Mouse (Mus musculus) erythroid progenitor cell, adult 5-6 weeks (primary cell): ENCODE data around the gene Sh3bp2. TPM values are rescaled to one million over a fixed set of nuclear protein-coding genes. Genes with fewer than 3 reads are reported as not detected.
A peak's percentile ranks its signal among the peaks of the same experiment; 100 is the strongest.

Experiments
- ATAC-seq: replicated peaks from 2 replicates; pipeline ENCODE4 v1.8.0; 2016; ENCODE audit warnings: moderate number of reproducible peaks, mild to moderate bottlenecking, moderate TSS enrichment, inconsistent platforms; ENCODE audit not compliant: poor library complexity, low FRiP score, severe bottlenecking
- total RNA-seq, 2 experiments: library from RNA; stranded (forward) in 1 of 2; stranded (reverse) in 1 of 2; fragments of 150-400 nt in 1 of 2; fragments of 186-747, 209-891 nt in 1 of 2; gene quantifications; 2 replicates each; pipeline versions ENCODE4 v1.2.3 to v1.2.4; 2015 to 2017; ENCODE audit warnings: low replicate concordance in 2 of 2

The Sh3bp2 gene
- total RNA-seq (2015; ENCODE audit: low replicate concordance) (1.7 and 4.3 TPM in 2 replicates), total RNA-seq (2017; ENCODE audit: low replicate concordance) (3.9 and 6.0 TPM in 2 replicates)

GRCm38 (mm10) chr5:34525663-34526476, at the start of gene Sh3bp2:
Sh3bp2 (plus strand) TSS chr5:34525838.
- ATAC-seq = peak; percentile 94

- no peak for ATAC-seq
Observed at GRCm38 (mm10) chr5:34480926-34481325, 44.7 kb upstream of the Sh3bp2 start.

GRCm38 (mm10) chr5:34485731-34486130, 39.9 kb upstream of the Sh3bp2 start:
- 0 out of 2 replicates have a peak, but pooled peaks have one; percentile 40 for ATAC-seq

GRCm38 (mm10) chr5:34487320-34488090, 38.1 kb upstream of the Sh3bp2 start:
- no peak for ATAC-seq

- no peak for ATAC-seq
Observed at GRCm38 (mm10) chr5:34488741-34489417, 36.8 kb upstream of the Sh3bp2 start.

- ATAC-seq = 0 out of 2 replicates have a peak, but pooled peaks have one; percentile 25
Observed at GRCm38 (mm10) chr5:34489418-34489787, 36.2 kb upstream of the Sh3bp2 start.

- no peak for ATAC-seq
Observed at GRCm38 (mm10) chr5:34496745-34497144, 28.9 kb upstream of the Sh3bp2 start.

GRCm38 (mm10) chr5:34500886-34501285, 24.8 kb upstream of the Sh3bp2 start:
- ATAC-seq = no peak

- ATAC-seq = no peak
Observed at GRCm38 (mm10) chr5:34501588-34501987, 24.1 kb upstream of the Sh3bp2 start.

GRCm38 (mm10) chr5:34502411-34502810, 23.2 kb upstream of the Sh3bp2 start:
- 0 out of 2 replicates have a peak, but pooled peaks have one; percentile 5 for ATAC-seq

- ATAC-seq = peak; percentile 69
Observed at GRCm38 (mm10) chr5:34502821-34503220, 22.8 kb upstream of the Sh3bp2 start.

- ATAC-seq = no peak
Observed at GRCm38 (mm10) chr5:34512486-34512885, 13.2 kb upstream of the Sh3bp2 start.

- peak; percentile 96 for ATAC-seq
Observed at GRCm38 (mm10) chr5:34513466-34514217, 12.0 kb upstream of the Sh3bp2 start, which contains the start of gene Tnip2. Tnip2 (minus strand) TSS chr5:34513991.

GRCm38 (mm10) chr5:34514218-34514566, 11.4 kb upstream of the Sh3bp2 start:
- peak; percentile 26 for ATAC-seq

- ATAC-seq = no peak
Observed at GRCm38 (mm10) chr5:34515096-34515495, 10.5 kb upstream of the Sh3bp2 start.

GRCm38 (mm10) chr5:34517913-34518312, 7.7 kb upstream of the Sh3bp2 start:
- peak; percentile 52 for ATAC-seq

- ATAC-seq = no peak
Observed at GRCm38 (mm10) chr5:34519389-34519910, 6.2 kb upstream of the Sh3bp2 start.

GRCm38 (mm10) chr5:34520458-34521209, 5.0 kb upstream of the Sh3bp2 start:
- ATAC-seq = no peak

GRCm38 (mm10) chr5:34521337-34521736, 4.3 kb upstream of the Sh3bp2 start:
- ATAC-seq = no peak
